Mouse (Mus musculus) central nervous system, embryonic 11.5 days (tissue): ENCODE measurements around the gene Fgf8. TPM values are rescaled to one million over a fixed set of nuclear protein-coding genes. Genes with fewer than 3 reads are reported as not detected.

Experiments
- polyA plus RNA-seq: library from polyadenylated mRNA; depleted of rRNA; stranded (reverse); fragments of >200 nt; gene quantifications from 2 replicates; pipeline ENCODE4 v1.2.3, GENCODE M21; 2012; rRNA removed

The Fgf8 gene
- polyA plus RNA-seq, result 7.9 and 8.5 TPM in 2 replicates

GRCm38 (mm10) chr19:45742218-45742983, at the start of gene Fgf8:
Gene Fgf8, minus strand, starts transcription at chr19:45742915.

GRCm38 (mm10) chr19:45783181-45783932, 40.6 kb upstream of the Fgf8 start, which contains the start of gene Mgea5:
Gene Mgea5, minus strand, starts transcription at chr19:45783837.

GRCm38 (mm10) chr19:45749243-45750043, 6.7 kb upstream of the Fgf8 start, which contains the start of gene Npm3:
Gene Npm3, minus strand, starts transcription at chr19:45749591.

Other genes with a start within 250 kb of the Fgf8 start
- 14.6 and 15.0 TPM in 2 replicates for gene Poll, start 182.4 kb downstream of the Fgf8 start, polyA plus RNA-seq
- gene Gm17018, start 182.3 kb downstream of the Fgf8 start, polyA plus RNA-seq, result 25.1 and 36.2 TPM in 2 replicates
- gene Fbxw4, start 82.6 kb downstream of the Fgf8 start, polyA plus RNA-seq, result 23.9 and 28.1 TPM in 2 replicates
- 119 and 122 TPM in 2 replicates for gene Npm3, start 6.7 kb upstream of the Fgf8 start, polyA plus RNA-seq
- gene Mgea5, start 40.9 kb upstream of the Fgf8 start, polyA plus RNA-seq, result 140 and 157 TPM in 2 replicates
- gene Kcnip2, start 73.1 kb upstream of the Fgf8 start, polyA plus RNA-seq, result 1.1 and 1.7 TPM in 2 replicates